Mouse (Mus musculus) hindbrain, embryonic 13.5 days (tissue): ENCODE measurements at regions not wholly inside any gene's neighbourhood (a gene's known extent, or its start where the extent isn't known, plus 50 kb on each side); places are given as distances from the start of the nearest gene placed in this dataset.
A peak's percentile ranks its signal among the peaks of the same experiment; 100 is the strongest.
"Not testable (repeated sequence)": the region's sequence is repeated elsewhere in the genome, so short reads cannot be mapped to it uniquely, and the experiment has no call there.

Experiments used
- ATAC-seq: fragments of 200-750 bp; cut with Nextera tagmentation; 2 replicates; pipeline ENCODE4 v1.8.0; 2017; ENCODE audit warnings: moderate TSS enrichment; ENCODE audit not compliant: low FRiP score
- H3K27ac ChIP-seq: fragments of 300-500 bp; sonication (generic); 2 replicates; pipeline ENCODE4 v1.5.1; 2015; ENCODE audit warnings: inconsistent platforms, mild to moderate bottlenecking, moderate library complexity
- H3K27me3 ChIP-seq: fragments of 300-500 bp; sonication (generic); 2 replicates; pipeline ENCODE4 v1.6.1; 2015; ENCODE audit warnings: mild to moderate bottlenecking, inconsistent platforms
- H3K36me3 ChIP-seq: fragments of 300-500 bp; sonication (generic); 2 replicates; pipeline ENCODE4 v1.6.1; 2015; ENCODE audit warnings: mild to moderate bottlenecking, inconsistent platforms
- H3K4me1 ChIP-seq: fragments of 300-500 bp; sonication (generic); replicated peaks from 2 replicates; pipeline ENCODE4 v1.6.1; 2015; ENCODE audit warnings: inconsistent platforms
- H3K4me2 ChIP-seq: fragments of 300-500 bp; sonication (generic); 2 replicates; pipeline ENCODE4 v1.6.1; 2015; ENCODE audit warnings: inconsistent platforms, mild to moderate bottlenecking, moderate library complexity
- H3K4me3 ChIP-seq: fragments of 300-500 bp; sonication (generic); 2 replicates; pipeline ENCODE4 v1.5.1; 2015; ENCODE audit warnings: mild to moderate bottlenecking, inconsistent platforms
- H3K9ac ChIP-seq: fragments of 300-500 bp; sonication (generic); 2 replicates; pipeline ENCODE4 v1.6.1; 2015; ENCODE audit warnings: mild to moderate bottlenecking, inconsistent platforms
- H3K9me3 ChIP-seq: fragments of 300-500 bp; sonication (generic); 2 replicates; pipeline ENCODE4 v1.6.1; 2016; ENCODE audit warnings: inconsistent platforms
- WGBS: fragments of 180-500 bp; shearing (Covaris S2); methylation state at CpG from one replicate; pipeline ENCODE4 v1.1.7; 2015; 5-methylcytosine and 5-hydroxymethylcytosine counted together

DNA sequence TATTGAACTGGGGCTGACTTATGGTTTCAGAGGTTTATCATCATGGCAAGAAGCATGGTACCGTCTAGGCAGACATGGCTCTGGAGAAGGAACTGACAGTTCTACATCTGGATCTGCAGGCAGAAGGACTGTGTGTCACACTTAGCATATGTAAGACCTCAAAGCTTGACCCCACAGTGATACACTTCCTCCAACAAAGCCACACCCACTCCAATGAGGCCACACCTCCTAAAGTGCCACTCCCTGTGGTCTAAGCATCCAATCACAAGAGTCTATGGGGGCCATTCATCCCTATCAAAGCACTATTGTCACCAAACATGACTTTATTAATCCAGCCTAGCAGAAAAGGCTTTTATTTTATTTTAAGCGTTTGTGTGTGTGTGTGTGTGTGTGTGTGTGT lies 96.2 kb upstream of the Fam3c start:
- H3K4me2 ChIP-seq, result no peak overlapping the region
- no peak overlapping the region for H3K27ac ChIP-seq
- H3K36me3 ChIP-seq, result no peaks in the 10 kb centered on the region
- ATAC-seq, result no peak
- no peaks in the 10 kb centered on the region for H3K27me3 ChIP-seq
- no peak overlapping the region for H3K9ac ChIP-seq
- H3K9me3 ChIP-seq, result no peaks in the 10 kb centered on the region
- 80% methylated on average over 2 of the region's 2 CpGs for WGBS
- no peaks in the 10 kb centered on the region for H3K4me1 ChIP-seq
- no peak overlapping the region for H3K4me3 ChIP-seq

DNA sequence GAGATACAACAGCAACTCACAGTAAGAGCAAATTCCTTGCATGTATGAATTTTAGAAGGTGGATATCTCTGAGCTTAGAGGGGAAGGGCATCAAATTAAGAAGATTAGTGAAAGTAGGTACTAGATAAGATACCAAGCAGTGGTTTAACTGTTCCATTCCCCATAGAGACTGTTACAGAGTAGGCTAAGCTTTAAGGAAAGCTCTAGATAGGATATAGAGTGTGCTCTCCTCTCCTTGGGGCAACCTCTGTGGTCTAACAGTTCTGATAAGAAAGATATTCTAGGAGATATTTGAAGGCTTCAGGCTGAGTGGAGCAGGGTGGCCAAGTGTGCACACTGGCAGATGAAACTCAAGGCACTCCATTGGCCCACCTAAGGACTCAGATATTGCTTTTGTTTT lies 94.5 kb upstream of the Fam3c start:
- no peak overlapping the region for H3K4me3 ChIP-seq
- H3K36me3 ChIP-seq, result no peaks in the 10 kb centered on the region
- H3K4me1 ChIP-seq, result no peaks in the 10 kb centered on the region
- no peak overlapping the region for H3K27ac ChIP-seq
- no peak overlapping the region for H3K4me2 ChIP-seq
- no peaks in the 10 kb centered on the region for H3K27me3 ChIP-seq
- H3K9me3 ChIP-seq, result no peaks in the 10 kb centered on the region
- no peak for ATAC-seq
- no peak overlapping the region for H3K9ac ChIP-seq

DNA sequence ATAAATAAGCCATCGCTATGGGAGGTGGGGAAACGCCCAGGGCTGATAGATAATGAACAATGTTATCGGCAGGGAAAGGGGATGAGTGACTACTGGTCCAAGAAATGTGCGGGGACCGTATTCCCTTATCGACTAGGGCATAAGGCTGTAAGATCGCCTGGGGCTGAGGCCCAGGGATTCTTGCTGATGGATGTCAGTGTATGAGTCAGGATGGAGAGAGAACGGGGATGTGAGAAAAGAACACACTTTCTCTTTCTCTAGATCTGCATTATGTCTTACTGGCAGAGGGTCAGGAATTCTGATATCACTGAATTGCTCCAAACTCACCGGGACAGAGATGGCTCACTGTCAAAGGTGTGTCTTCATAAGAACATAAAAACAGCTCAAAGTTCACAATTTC lies 92.9 kb upstream of the Fam3c start:
- no peak for ATAC-seq
- no peak overlapping the region for H3K9ac ChIP-seq
- no peaks in the 10 kb centered on the region for H3K4me1 ChIP-seq
- H3K4me3 ChIP-seq, result no peak overlapping the region
- H3K36me3 ChIP-seq, result no peaks in the 10 kb centered on the region
- no peak overlapping the region for H3K4me2 ChIP-seq
- no peak overlapping the region for H3K27ac ChIP-seq
- no peaks in the 10 kb centered on the region for H3K27me3 ChIP-seq
- 92% methylated on average over 9 of the region's 9 CpGs for WGBS
- no peaks in the 10 kb centered on the region for H3K9me3 ChIP-seq

DNA sequence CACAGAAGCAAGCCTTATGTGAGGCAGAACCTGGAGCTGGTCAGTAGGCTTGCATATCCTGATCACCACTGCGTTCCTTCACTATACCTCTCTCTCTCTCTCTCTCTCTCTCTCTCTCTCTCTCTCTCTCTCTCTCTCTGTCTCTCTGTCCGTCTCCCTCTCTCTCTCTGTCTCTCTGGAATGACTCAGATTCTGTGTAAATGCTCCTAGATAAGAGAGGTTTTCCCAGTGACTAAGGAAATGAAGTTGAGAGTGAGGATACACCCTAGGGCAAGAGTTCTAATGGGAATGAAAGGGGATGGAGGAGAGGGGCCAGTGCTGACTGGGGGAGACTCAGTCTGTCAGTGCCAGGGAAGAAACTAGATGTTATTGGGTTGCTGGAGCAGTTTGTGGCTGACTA lies 91.6 kb upstream of the Fam3c start:
- H3K9me3 ChIP-seq, result no peaks in the 10 kb centered on the region
- H3K36me3 ChIP-seq, result no peaks in the 10 kb centered on the region
- H3K27me3 ChIP-seq, result no peaks in the 10 kb centered on the region
- no peak overlapping the region for H3K9ac ChIP-seq
- ATAC-seq, result no peak
- no peak overlapping the region for H3K4me3 ChIP-seq
- H3K27ac ChIP-seq, result no peak overlapping the region
- 70% methylated on average over 2 of the region's 2 CpGs for WGBS
- H3K4me2 ChIP-seq, result no peak overlapping the region
- H3K4me1 ChIP-seq, result 0 out of 2 replicates have a peak, but pooled peaks cover 4% of the 10 kb centered on the region

DNA sequence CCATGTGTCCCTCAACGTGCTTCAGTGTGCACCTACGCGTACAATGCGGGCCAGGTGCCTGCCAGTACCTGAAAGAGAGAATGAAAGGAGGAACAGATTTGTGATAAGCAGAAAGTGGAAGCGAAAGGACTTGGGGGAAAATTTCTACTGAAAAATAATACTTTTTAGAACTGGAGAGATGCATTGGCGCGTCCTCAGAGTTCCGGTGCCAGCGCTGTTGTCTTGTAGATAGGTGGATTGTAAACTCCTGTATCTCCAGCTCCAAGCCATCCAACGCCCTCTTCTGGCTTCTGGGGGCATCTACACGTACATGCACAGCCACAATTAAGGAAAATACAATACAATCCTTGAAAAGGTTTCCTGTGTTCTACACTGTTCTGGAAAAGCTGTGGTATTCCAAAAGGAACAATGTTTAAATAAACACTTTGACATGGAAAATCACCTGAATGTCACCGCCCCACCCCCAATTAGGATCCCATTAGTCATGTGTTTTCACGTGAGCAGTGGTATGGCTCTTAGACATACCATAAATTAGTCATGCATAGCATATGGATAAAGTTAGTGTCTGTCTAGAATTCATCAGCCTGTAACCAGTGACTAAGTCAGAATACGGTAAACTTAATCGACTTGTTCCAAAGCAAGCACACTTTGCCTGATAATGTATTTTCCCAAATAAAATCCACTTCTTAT lies 90.7 kb upstream of the Fam3c start:
- Histone ChIP-seq H3K4me2 (no peak overlapping the region), H3K27ac (no peak overlapping the region), H3K9me3 (no peaks in the 10 kb centered on the region), H3K9ac (no peak overlapping the region), H3K36me3 (no peaks in the 10 kb centered on the region), H3K27me3 (no peaks in the 10 kb centered on the region), H3K4me1 (0 out of 2 replicates have a peak, but pooled peaks cover 4% of the 10 kb centered on the region), H3K4me3 (no peak overlapping the region)
- ATAC-seq, result no peak
- 84% methylated on average over 15 of the region's 15 CpGs for WGBS

DNA sequence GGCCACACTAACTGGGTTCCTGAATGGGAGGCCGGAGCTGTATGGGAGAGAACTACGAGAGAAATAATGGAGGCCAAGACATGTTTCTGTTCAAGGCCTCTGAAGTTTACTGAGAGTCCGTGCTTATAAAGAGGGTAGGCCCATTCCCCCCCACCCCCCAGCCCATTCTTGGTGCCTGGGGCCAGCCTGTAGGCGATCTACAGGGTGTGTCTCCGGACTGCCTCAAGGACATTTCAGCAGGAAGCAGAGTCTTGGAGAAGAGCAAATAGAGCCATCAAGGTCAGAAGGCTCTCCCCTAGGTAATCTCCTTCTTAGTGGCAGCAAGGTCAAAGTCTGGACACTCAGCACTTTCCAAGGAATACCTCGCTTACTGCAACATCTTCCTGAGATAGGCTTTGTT lies 88.8 kb upstream of the Fam3c start:
- not testable (repeated sequence) for H3K4me1 ChIP-seq, H3K27ac ChIP-seq, H3K9me3 ChIP-seq, H3K4me3 ChIP-seq, ATAC-seq, H3K9ac ChIP-seq, H3K27me3 ChIP-seq, H3K4me2 ChIP-seq, H3K36me3 ChIP-seq
- 93% methylated on average over 6 of the region's 6 CpGs for WGBS

DNA sequence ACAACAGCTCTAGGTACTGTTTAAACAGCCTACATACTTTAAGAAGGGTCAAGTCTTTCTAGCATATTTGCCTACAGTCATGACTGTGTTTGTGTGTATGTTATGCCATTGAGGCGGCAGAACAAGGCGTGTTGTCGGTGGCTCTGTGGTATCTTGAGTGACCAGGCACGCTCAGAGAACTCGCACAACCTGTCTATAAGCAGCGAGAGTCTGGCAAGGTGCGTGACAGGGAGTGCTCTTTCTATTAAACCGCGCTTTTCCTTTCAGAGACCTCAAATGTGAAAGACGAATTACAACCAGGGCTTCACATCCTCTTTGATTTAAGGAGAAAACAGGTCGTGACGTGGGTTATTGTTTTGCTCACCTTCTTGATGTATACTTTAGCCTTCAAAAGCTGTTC lies 88.2 kb upstream of the Fam3c start:
- 90% methylated on average over 12 of the region's 12 CpGs for WGBS
- no peak overlapping the region for H3K9ac ChIP-seq
- no peak for ATAC-seq

DNA sequence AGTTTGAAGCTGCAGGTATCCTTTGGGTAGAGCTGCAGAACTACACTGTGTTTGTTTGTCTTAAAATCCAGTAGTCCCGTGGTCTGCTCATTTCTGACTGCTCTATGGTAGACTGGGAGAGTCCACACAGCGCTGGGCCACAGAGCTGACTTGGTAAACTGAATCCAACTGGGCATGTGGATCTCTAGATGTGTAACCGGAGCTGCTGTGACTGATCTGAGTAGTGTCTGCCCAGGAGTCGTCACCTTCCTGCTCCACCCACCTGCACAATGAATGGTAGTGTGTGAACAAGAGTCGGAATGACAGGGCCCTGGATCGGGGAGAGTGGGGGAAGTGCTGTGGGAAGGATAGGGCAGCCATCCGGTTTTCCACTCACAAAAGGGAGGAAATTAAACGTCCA lies 87.5 kb upstream of the Fam3c start:
- no peak overlapping the region for H3K9ac ChIP-seq
- H3K9me3 ChIP-seq, result no peaks in the 10 kb centered on the region
- H3K36me3 ChIP-seq, result no peaks in the 10 kb centered on the region
- no peak overlapping the region for H3K4me3 ChIP-seq
- H3K27me3 ChIP-seq, result no peaks in the 10 kb centered on the region
- H3K4me2 ChIP-seq, result no peak overlapping the region
- peak; percentile 36 for ATAC-seq
- 0 out of 2 replicates have a peak overlapping the region, but pooled peaks have one; percentile 44 for H3K27ac ChIP-seq
- WGBS, result 55% methylated on average over 8 of the region's 8 CpGs
- 0 out of 2 replicates have a peak, but pooled peaks cover 4% of the 10 kb centered on the region for H3K4me1 ChIP-seq

More for the DNA sequence above, 88.2 kb upstream of the Fam3c start:
- Histone ChIP-seq H3K27ac (no peak overlapping the region), H3K9me3 (no peaks in the 10 kb centered on the region), H3K27me3 (no peaks in the 10 kb centered on the region), H3K36me3 (no peaks in the 10 kb centered on the region), H3K4me2 (no peak overlapping the region), H3K4me1 (0 out of 2 replicates have a peak, but pooled peaks cover 4% of the 10 kb centered on the region), H3K4me3 (no peak overlapping the region)

DNA sequence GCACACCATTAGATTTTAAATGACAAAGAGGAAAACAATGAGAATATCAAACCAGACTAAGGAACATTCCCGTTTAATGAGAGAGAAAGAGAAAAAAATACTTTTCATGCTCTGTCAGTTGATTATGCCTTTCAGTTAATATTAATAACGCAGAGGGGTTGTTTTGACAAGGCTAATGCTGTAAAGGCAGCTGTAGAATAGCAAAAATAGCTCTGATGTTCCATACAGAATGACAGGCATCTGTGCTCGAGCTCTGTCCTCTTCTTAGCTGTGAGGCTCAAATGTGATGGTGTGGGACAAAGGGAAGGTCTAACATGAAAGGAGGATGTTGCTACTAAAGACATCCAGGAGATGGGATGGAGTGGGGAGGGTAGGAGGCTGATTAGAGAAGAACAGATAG lies 87.1 kb upstream of the Fam3c start:
- ATAC-seq, result peak; percentile 28; the same call in 1 of the 2 replicates
- H3K4me2 ChIP-seq, result no peak overlapping the region
- no peaks in the 10 kb centered on the region for H3K36me3 ChIP-seq
- no peak overlapping the region for H3K9ac ChIP-seq
- H3K27ac ChIP-seq, result 0 out of 2 replicates have a peak overlapping the region, but pooled peaks have one; percentile 44
- no peak overlapping the region for H3K4me3 ChIP-seq
- WGBS, result 75% methylated on average over 3 of the region's 3 CpGs
- 0 out of 2 replicates have a peak, but pooled peaks cover 4% of the 10 kb centered on the region for H3K4me1 ChIP-seq
- H3K27me3 ChIP-seq, result no peaks in the 10 kb centered on the region
- no peaks in the 10 kb centered on the region for H3K9me3 ChIP-seq

DNA sequence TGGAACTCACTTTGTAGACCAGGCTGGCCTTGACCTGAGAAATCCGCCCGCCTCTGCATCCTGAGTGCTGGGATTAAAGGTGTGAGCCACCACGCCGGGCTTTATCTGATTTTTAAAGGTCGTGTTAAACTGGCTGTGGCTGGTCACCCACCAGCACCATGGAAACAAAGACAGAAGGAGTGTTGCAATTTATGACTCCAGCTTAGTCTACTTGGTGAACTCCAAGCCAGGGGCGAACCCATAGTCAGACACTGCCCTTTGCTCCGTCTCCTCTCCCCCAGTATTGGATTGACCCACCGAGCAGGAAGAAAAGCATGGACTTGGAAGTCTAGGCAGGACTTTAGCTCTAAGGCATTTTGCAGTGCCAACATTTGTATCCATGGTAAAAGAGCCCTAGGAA lies 86.5 kb upstream of the Fam3c start:
- no peak overlapping the region for H3K4me3 ChIP-seq
- no peak overlapping the region for H3K27ac ChIP-seq
- no peak for ATAC-seq
- H3K4me1 ChIP-seq, result 0 out of 2 replicates have a peak, but pooled peaks cover 4% of the 10 kb centered on the region
- 91% methylated on average over 8 of the region's 8 CpGs for WGBS
- no peaks in the 10 kb centered on the region for H3K9me3 ChIP-seq
- no peaks in the 10 kb centered on the region for H3K27me3 ChIP-seq
- no peak overlapping the region for H3K4me2 ChIP-seq
- H3K9ac ChIP-seq, result no peak overlapping the region
- no peaks in the 10 kb centered on the region for H3K36me3 ChIP-seq

DNA sequence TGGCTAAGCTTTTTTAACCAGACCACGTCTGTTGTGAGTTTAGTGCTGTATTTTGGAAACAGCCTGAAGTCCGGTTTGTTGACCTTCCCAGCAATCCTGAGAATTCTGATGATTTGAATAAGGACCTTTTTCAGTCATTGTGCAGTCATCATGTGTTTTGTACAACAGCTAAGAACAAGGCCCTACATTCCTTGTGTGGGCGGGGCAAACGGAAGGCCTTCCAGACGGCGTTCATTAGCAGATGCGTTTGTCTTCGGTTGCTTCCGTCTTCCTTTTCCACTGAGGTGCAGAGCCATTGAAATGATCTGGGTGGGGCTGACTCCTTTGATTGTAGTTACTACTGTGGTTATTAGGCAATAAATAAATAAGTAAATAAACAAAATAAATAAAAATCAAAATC lies 83.8 kb upstream of the Fam3c start:
- Histone ChIP-seq H3K27ac (no peak overlapping the region), H3K27me3 (no peaks in the 10 kb centered on the region), H3K4me2 (no peak overlapping the region), H3K36me3 (no peaks in the 10 kb centered on the region), H3K4me1 (0 out of 2 replicates have a peak, but pooled peaks cover 4% of the 10 kb centered on the region), H3K9ac (no peak overlapping the region), H3K4me3 (no peak overlapping the region), H3K9me3 (no peaks in the 10 kb centered on the region)
- WGBS, result 89% methylated on average over 9 of the region's 9 CpGs
- no peak for ATAC-seq

DNA sequence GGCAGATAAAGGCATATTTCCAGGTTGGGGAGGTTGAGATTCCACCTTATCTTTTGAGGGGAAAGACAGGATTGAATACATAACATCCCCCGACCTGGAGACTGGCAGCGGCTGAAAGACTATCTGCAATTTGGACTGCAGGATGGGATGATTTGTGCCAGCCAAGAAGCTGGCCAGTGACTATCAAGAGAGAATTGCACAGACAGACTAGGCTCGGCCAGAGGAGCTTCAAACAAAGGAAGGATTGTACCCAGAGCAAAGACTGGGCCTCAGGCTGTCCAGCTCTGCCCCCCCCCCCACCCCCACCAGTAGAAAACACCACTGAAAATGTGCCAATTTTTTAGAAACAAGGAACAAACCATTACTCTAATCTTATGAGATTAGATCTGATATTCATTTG lies 73.0 kb upstream of the Fam3c start:
- H3K9me3 ChIP-seq, result no peaks in the 10 kb centered on the region
- H3K4me2 ChIP-seq, result no peak overlapping the region
- 57% methylated on average over 3 of the region's 3 CpGs for WGBS
- H3K4me1 ChIP-seq, result no peaks in the 10 kb centered on the region
- no peak overlapping the region for H3K27ac ChIP-seq
- H3K36me3 ChIP-seq, result no peaks in the 10 kb centered on the region
- no peak overlapping the region for H3K4me3 ChIP-seq
- H3K9ac ChIP-seq, result no peak overlapping the region
- no peaks in the 10 kb centered on the region for H3K27me3 ChIP-seq
- ATAC-seq, result peak; percentile 59; the same call in 1 of the 2 replicates

DNA sequence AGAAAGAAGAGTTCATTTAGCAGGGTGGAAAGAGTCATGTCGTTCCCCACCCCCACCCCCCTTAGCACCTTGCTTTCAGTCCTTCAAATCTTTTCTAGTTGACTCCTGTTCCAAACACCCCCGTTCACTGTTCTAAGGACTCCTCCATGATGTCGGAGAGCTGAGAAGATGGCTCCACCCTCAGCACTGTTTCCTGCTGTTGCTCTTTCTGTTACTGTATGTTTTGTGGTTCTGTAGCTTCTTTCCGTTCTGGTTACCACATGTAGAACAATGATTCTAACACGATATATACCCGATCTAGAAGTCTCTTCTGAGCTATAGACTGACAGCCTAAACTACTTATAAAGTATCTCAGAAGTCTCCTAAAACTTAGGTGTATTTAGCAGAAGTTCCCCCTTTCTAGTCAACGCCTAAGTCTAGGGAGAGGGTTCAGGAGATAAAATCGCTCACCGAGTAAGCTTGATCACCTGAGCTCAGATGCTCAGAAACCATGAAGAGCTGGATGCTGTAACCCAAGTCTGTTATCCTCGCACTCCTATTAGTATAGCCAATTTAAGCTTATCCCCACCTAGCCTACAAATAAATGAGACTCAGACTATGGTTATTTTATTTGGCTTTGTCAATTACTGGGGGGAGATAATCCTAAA lies 68.2 kb upstream of the Fam3c start:
- no peak overlapping the region for H3K9ac ChIP-seq
- no peak overlapping the region for H3K4me3 ChIP-seq
- no peak for ATAC-seq
- H3K4me2 ChIP-seq, result no peak overlapping the region
- H3K4me1 ChIP-seq, result no peaks in the 10 kb centered on the region
- H3K27ac ChIP-seq, result no peak overlapping the region
- no peaks in the 10 kb centered on the region for H3K27me3 ChIP-seq
- no peaks in the 10 kb centered on the region for H3K36me3 ChIP-seq
- H3K9me3 ChIP-seq, result no peaks in the 10 kb centered on the region
- WGBS, result 93% methylated on average over 10 of the region's 10 CpGs
